Mouse (Mus musculus): ENCODE measurements around the gene Rap2a.

DNA sequence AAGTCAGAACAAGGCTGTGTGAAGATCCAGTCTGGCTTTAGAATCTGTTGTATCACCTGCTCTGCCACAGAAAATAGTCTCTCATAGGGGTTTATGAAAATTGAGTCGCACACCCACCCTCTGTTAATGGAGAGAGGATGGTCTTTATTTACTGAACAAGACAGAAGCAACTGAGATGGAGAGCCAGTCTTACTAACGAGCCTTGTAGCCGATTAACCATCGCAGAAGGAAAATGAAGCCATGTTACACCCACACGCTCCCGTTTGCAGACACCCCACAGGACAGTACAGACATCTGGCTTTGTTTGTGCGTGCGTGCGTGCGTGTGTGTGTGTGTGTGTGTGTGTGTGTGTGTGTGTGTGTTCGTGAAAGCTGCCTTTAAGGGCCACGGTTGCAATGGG, 26.2 kb downstream of the Rap2a start:
- TF ChIP-seq CTCF (IDR thresholded peaks at IDR 0.05; ENCODE audit: low read depth, low read length) (no peak), POLR2A (IDR thresholded peaks at IDR 0.05; ENCODE audit: insufficient read depth, low read length) (no peak)
